Mouse (Mus musculus): ENCODE results near the gene Txlnb. TPM values are rescaled to one million over a fixed set of nuclear protein-coding genes. Genes with fewer than 3 reads are reported as not detected.

Txlnb gene
- polyA plus RNA-seq, 1 experiment from 2014 or later: 1.8 TPM

- DNase-seq (ENCODE audit: low spot score): no peak
- Histone ChIP-seq H3K9me3 (replicated peaks; ENCODE audit: control insufficient read depth, low read length) (no peaks in the 10 kb centered on the region), H3K27ac (replicated peaks; ENCODE audit: low read depth, low read length) (no peak overlapping the region), H3K9ac (replicated peaks; ENCODE audit: low read length) (no peak overlapping the region), H3K4me3 (ENCODE audit: low read depth, low read length) (no peak overlapping the region), H3K36me3 (replicated peaks; ENCODE audit: control insufficient read depth, insufficient read depth, low read depth, low read length) (no peaks in the 10 kb centered on the region), H3K27me3 (ENCODE audit: control insufficient read depth, insufficient read depth, low read length) (no peaks in the 10 kb centered on the region), H3K4me2 (ENCODE audit: low read depth, low read length) (no peak overlapping the region), H3K4me1 (ENCODE audit: control insufficient read depth, insufficient read depth, low read length) (no peaks in the 10 kb centered on the region)
- WGBS: 44% methylated on average over 3 of the region's 3 CpGs
- 0 out of 2 replicates have a peak, but pooled peaks have one; percentile 39 for ATAC-seq (replicated peaks; ENCODE audit: insufficient number of reproducible peaks, low FRiP score, low TSS enrichment, low read depth)
These were observed 35.0 kb downstream of the Txlnb start for GRCm38 (mm10) chr10:17831041-17831440.

GRCm38 (mm10) chr10:17835031-17835430 is 39.0 kb downstream of the Txlnb start:
- DNase-seq (ENCODE audit: low spot score): no peak

GRCm38 (mm10) chr10:17836275-17836674 is 40.2 kb downstream of the Txlnb start:
- DNase-seq (ENCODE audit: low spot score) (no peak), ATAC-seq (replicated peaks; ENCODE audit: insufficient number of reproducible peaks, low FRiP score, low TSS enrichment, low read depth) (no peak)
- no peaks in the 10 kb centered on the region for H3K9me3 ChIP-seq (replicated peaks; ENCODE audit: control insufficient read depth, low read length)
- 100% methylated on average over 1 of the region's 1 CpGs for WGBS
- H3K36me3 ChIP-seq (replicated peaks; ENCODE audit: control insufficient read depth, insufficient read depth, low read depth, low read length): no peaks in the 10 kb centered on the region
- H3K4me3 ChIP-seq (ENCODE audit: low read depth, low read length): no peak overlapping the region
- no peaks in the 10 kb centered on the region for H3K27me3 ChIP-seq (ENCODE audit: control insufficient read depth, insufficient read depth, low read length)
- H3K27ac ChIP-seq (replicated peaks; ENCODE audit: low read depth, low read length): no peak overlapping the region
- H3K4me2 ChIP-seq (ENCODE audit: low read depth, low read length): no peak overlapping the region
- H3K9ac ChIP-seq (replicated peaks; ENCODE audit: low read length): no peak overlapping the region
- no peaks in the 10 kb centered on the region for H3K4me1 ChIP-seq (ENCODE audit: control insufficient read depth, insufficient read depth, low read length)

More at GRCm38 (mm10) chr10:17835031-17835430, 39.0 kb downstream of the Txlnb start:
- Histone ChIP-seq H3K4me2 (ENCODE audit: low read depth, low read length) (no peak overlapping the region), H3K27me3 (ENCODE audit: control insufficient read depth, insufficient read depth, low read length) (no peaks in the 10 kb centered on the region), H3K4me1 (ENCODE audit: control insufficient read depth, insufficient read depth, low read length) (no peaks in the 10 kb centered on the region), H3K9me3 (replicated peaks; ENCODE audit: control insufficient read depth, low read length) (no peaks in the 10 kb centered on the region), H3K9ac (replicated peaks; ENCODE audit: low read length) (no peak overlapping the region), H3K4me3 (ENCODE audit: low read depth, low read length) (no peak overlapping the region), H3K27ac (replicated peaks; ENCODE audit: low read depth, low read length) (no peak overlapping the region), H3K36me3 (replicated peaks; ENCODE audit: control insufficient read depth, insufficient read depth, low read depth, low read length) (no peaks in the 10 kb centered on the region)
- no peak for ATAC-seq (replicated peaks; ENCODE audit: insufficient number of reproducible peaks, low FRiP score, low TSS enrichment, low read depth)
- 85% methylated on average over 6 of the region's 6 CpGs for WGBS

- Histone ChIP-seq H3K9me3 (replicated peaks; ENCODE audit: control insufficient read depth, low read length) (no peaks in the 10 kb centered on the region), H3K4me1 (ENCODE audit: control insufficient read depth, insufficient read depth, low read length) (no peaks in the 10 kb centered on the region), H3K4me2 (ENCODE audit: low read depth, low read length) (no peak overlapping the region), H3K27me3 (ENCODE audit: control insufficient read depth, insufficient read depth, low read length) (no peaks in the 10 kb centered on the region), H3K36me3 (replicated peaks; ENCODE audit: control insufficient read depth, insufficient read depth, low read depth, low read length) (no peaks in the 10 kb centered on the region), H3K4me3 (ENCODE audit: low read depth, low read length) (no peak overlapping the region), H3K27ac (replicated peaks; ENCODE audit: low read depth, low read length) (no peak overlapping the region), H3K9ac (replicated peaks; ENCODE audit: low read length) (no peak overlapping the region)
- WGBS: 88% methylated on average over 3 of the region's 3 CpGs
- ATAC-seq (replicated peaks; ENCODE audit: insufficient number of reproducible peaks, low FRiP score, low TSS enrichment, low read depth): no peak
- DNase-seq (ENCODE audit: low spot score): no peak
These were observed 46.0 kb downstream of the Txlnb start for GRCm38 (mm10) chr10:17842030-17842429.

- 79% methylated on average over 4 of the region's 4 CpGs for WGBS
- no peaks in the 10 kb centered on the region for H3K4me1 ChIP-seq (ENCODE audit: control insufficient read depth, insufficient read depth, low read length)
These were observed 48.9 kb downstream of the Txlnb start for GRCm38 (mm10) chr10:17844781-17845537.

GRCm38 (mm10) chr10:17857647-17858261 is 61.7 kb downstream of the Txlnb start:
- WGBS: 83% methylated on average over 9 of the region's 9 CpGs
- DNase-seq (ENCODE audit: low spot score) (no peak), ATAC-seq (replicated peaks; ENCODE audit: insufficient number of reproducible peaks, low FRiP score, low TSS enrichment, low read depth) (no peak)
- Histone ChIP-seq H3K4me3 (ENCODE audit: low read depth, low read length) (no peak overlapping the region), H3K4me1 (ENCODE audit: control insufficient read depth, insufficient read depth, low read length) (no peaks in the 10 kb centered on the region), H3K9ac (replicated peaks; ENCODE audit: low read length) (no peak overlapping the region), H3K27ac (replicated peaks; ENCODE audit: low read depth, low read length) (no peak overlapping the region), H3K9me3 (replicated peaks; ENCODE audit: control insufficient read depth, low read length) (no peaks in the 10 kb centered on the region), H3K36me3 (replicated peaks; ENCODE audit: control insufficient read depth, insufficient read depth, low read depth, low read length) (no peaks in the 10 kb centered on the region), H3K4me2 (ENCODE audit: low read depth, low read length) (no peak overlapping the region), H3K27me3 (ENCODE audit: control insufficient read depth, insufficient read depth, low read length) (no peaks in the 10 kb centered on the region)

More at GRCm38 (mm10) chr10:17844781-17845537, 48.9 kb downstream of the Txlnb start:
- H3K9ac ChIP-seq (replicated peaks; ENCODE audit: low read length): no peak overlapping the region
- no peak overlapping the region for H3K4me2 ChIP-seq (ENCODE audit: low read depth, low read length)
- no peak for DNase-seq (ENCODE audit: low spot score)
- H3K36me3 ChIP-seq (replicated peaks; ENCODE audit: control insufficient read depth, insufficient read depth, low read depth, low read length): no peaks in the 10 kb centered on the region
- no peak overlapping the region for H3K4me3 ChIP-seq (ENCODE audit: low read depth, low read length)
- H3K9me3 ChIP-seq (replicated peaks; ENCODE audit: control insufficient read depth, low read length): no peaks in the 10 kb centered on the region
- ATAC-seq (replicated peaks; ENCODE audit: insufficient number of reproducible peaks, low FRiP score, low TSS enrichment, low read depth): no peak
- H3K27ac ChIP-seq (replicated peaks; ENCODE audit: low read depth, low read length): no peak overlapping the region
- H3K27me3 ChIP-seq (ENCODE audit: control insufficient read depth, insufficient read depth, low read length): no peaks in the 10 kb centered on the region

GRCm38 (mm10) chr10:17860701-17861480 is 64.9 kb downstream of the Txlnb start:
- H3K4me3 ChIP-seq (ENCODE audit: low read depth, low read length): no peak overlapping the region
- no peaks in the 10 kb centered on the region for H3K9me3 ChIP-seq (replicated peaks; ENCODE audit: control insufficient read depth, low read length)
- H3K36me3 ChIP-seq (replicated peaks; ENCODE audit: control insufficient read depth, insufficient read depth, low read depth, low read length): no peaks in the 10 kb centered on the region
- no peaks in the 10 kb centered on the region for H3K4me1 ChIP-seq (ENCODE audit: control insufficient read depth, insufficient read depth, low read length)
- no peak for DNase-seq (ENCODE audit: low spot score)
- H3K27ac ChIP-seq (replicated peaks; ENCODE audit: low read depth, low read length): no peak overlapping the region
- whole genome bisulfite sequencing: 84% methylated on average over 6 of the region's 6 CpGs
- H3K9ac ChIP-seq (replicated peaks; ENCODE audit: low read length): no peak overlapping the region
- ATAC-seq (replicated peaks; ENCODE audit: insufficient number of reproducible peaks, low FRiP score, low TSS enrichment, low read depth): no peak
- no peaks in the 10 kb centered on the region for H3K27me3 ChIP-seq (ENCODE audit: control insufficient read depth, insufficient read depth, low read length)
- H3K4me2 ChIP-seq (ENCODE audit: low read depth, low read length): no peak overlapping the region
